Mouse (Mus musculus): ENCODE results near the gene Bicc1.

Gene Bicc1

GRCm38 (mm10) chr10:70941623-70942022, 217.9 kb downstream of the Bicc1 start:
- DNase-seq = no peak

GRCm38 (mm10) chr10:70939751-70940150, 219.7 kb downstream of the Bicc1 start:
- DNase-seq = peak; percentile 22

GRCm38 (mm10) chr10:70937450-70937849, 222.1 kb downstream of the Bicc1 start:
- DNase-seq = no peak

- DNase-seq = no peak
These were observed 223.5 kb downstream of the Bicc1 start for GRCm38 (mm10) chr10:70936008-70936407.

- no peak for DNase-seq
These were observed 233.4 kb downstream of the Bicc1 start for GRCm38 (mm10) chr10:70926126-70926525.

GRCm38 (mm10) chr10:70924348-70924747, 235.2 kb downstream of the Bicc1 start:
- DNase-seq = peak; percentile 71

GRCm38 (mm10) chr10:70923936-70924335, 235.6 kb downstream of the Bicc1 start:
- DNase-seq = no peak

- DNase-seq = no peak
These were observed 238.0 kb downstream of the Bicc1 start for GRCm38 (mm10) chr10:70921481-70921880.

- no peak for DNase-seq
These were observed 239.6 kb downstream of the Bicc1 start for GRCm38 (mm10) chr10:70919851-70920250.

- DNase-seq = peak; percentile 74
These were observed 240.4 kb downstream of the Bicc1 start for GRCm38 (mm10) chr10:70919031-70919663.

- no peak for DNase-seq
These were observed 242.8 kb downstream of the Bicc1 start for GRCm38 (mm10) chr10:70916697-70917096.

- no peak for DNase-seq
These were observed 244.4 kb downstream of the Bicc1 start for GRCm38 (mm10) chr10:70915096-70915495.

GRCm38 (mm10) chr10:70903936-70904335, 255.6 kb downstream of the Bicc1 start:
- peak; percentile 43 for DNase-seq

GRCm38 (mm10) chr10:70902751-70903485, 256.6 kb downstream of the Bicc1 start:
- no peak for DNase-seq

GRCm38 (mm10) chr10:70901193-70901875, 258.2 kb downstream of the Bicc1 start:
- no peak for DNase-seq

GRCm38 (mm10) chr10:70895891-70896290, 263.6 kb downstream of the Bicc1 start:
- DNase-seq = no peak

- DNase-seq = no peak
These were observed 281.5 kb downstream of the Bicc1 start for GRCm38 (mm10) chr10:70878046-70878445.

GRCm38 (mm10) chr10:70877631-70878030, 281.9 kb downstream of the Bicc1 start:
- DNase-seq = no peak

GRCm38 (mm10) chr10:70876522-70876921, 283.0 kb downstream of the Bicc1 start:
- DNase-seq = no peak

- DNase-seq = no peak
These were observed 283.4 kb downstream of the Bicc1 start for GRCm38 (mm10) chr10:70876119-70876518.

- DNase-seq = no peak
These were observed 284.4 kb downstream of the Bicc1 start for GRCm38 (mm10) chr10:70874994-70875538.
